37 mouse cellular contexts compared by ENCODE assay signal in the genomic region with DNA sequence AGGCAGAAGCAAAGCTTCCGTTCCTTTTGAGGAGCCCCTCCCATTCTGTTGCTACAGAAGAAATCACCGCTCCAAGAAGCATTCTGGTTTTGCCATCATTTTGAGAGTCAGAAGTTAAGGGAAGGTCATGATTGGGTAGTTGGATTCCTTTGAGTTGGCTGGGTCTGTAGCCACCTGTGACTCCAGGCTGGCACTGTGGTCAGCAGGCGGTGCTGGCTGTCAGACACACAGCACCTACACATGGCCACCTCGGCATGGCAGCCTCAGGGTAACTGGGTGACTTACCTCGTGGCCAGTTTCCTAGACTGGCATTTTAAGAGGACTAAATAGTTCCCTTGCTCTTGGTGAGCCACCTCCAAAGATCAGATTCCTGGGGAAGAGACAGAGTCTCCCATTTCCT. TPM values are rescaled to one million over a fixed set of nuclear protein-coding genes. Genes with fewer than 3 reads are reported as not detected.
"Had no signal": no experiment of that assay in that cellular context is flagged by ENCODE, and none has a peak within 500 bp of the region (broad histone marks: within the 10 kb centered on the region; RNA-seq: fewer than 3 reads in every experiment).

No protein-coding gene starts in this region.

- H3K4me1 ChIP-seq: heart, embryonic 10.5 days; heart, embryonic 12.5 days; heart, embryonic 13.5 days; heart, embryonic 15.5 days; hindbrain, embryonic 10.5 days; hindbrain, embryonic 12.5 days; hindbrain, embryonic 13.5 days; hindbrain, embryonic 15.5 days; intestine, embryonic 15.5 days; kidney, embryonic 15.5 days had no signal

- H3K4me3 ChIP-seq: heart, embryonic 10.5 days; heart, embryonic 12.5 days; heart, embryonic 13.5 days; heart, embryonic 15.5 days; hindbrain, embryonic 10.5 days; hindbrain, embryonic 12.5 days; hindbrain, embryonic 13.5 days; hindbrain, embryonic 15.5 days; intestine, embryonic 15.5 days; kidney, embryonic 15.5 days; layer of hippocampus, adult 2 months had no signal

- ATAC-seq: hindbrain, embryonic 16.5 days; hindbrain, postnatal 0 days; inflammation-experienced regulatory T-cells, adult 6 months; intestine, embryonic 15.5 days; intestine, embryonic 16.5 days; intestine, postnatal 0 days had no signal

- H3K27me3 ChIP-seq: heart, embryonic 15.5 days; hindbrain, embryonic 12.5 days; hindbrain, embryonic 13.5 days; hindbrain, embryonic 15.5 days; intestine, embryonic 15.5 days; kidney, embryonic 15.5 days had no signal

- DNase-seq: heart, postnatal 10 days; heart, postnatal 14 days; heart, postnatal 36 days; heart, postnatal 4 days; kidney, adult 11 months; kidney, adult 18-20 months; kidney, adult 2 months; kidney, adult 8-10 months; kidney, adult 9 months; kidney, postnatal 10 days; kidney, postnatal 14 days; kidney, postnatal 25 days; kidney, postnatal 36 days; kidney, postnatal 4 days; layer of hippocampus, adult 9-11 months; layer of hippocampus, postnatal 36 days had no signal

- H3K27ac ChIP-seq: heart, embryonic 10.5 days; heart, embryonic 13.5 days; heart, embryonic 15.5 days; hindbrain, embryonic 10.5 days; hindbrain, embryonic 12.5 days; hindbrain, embryonic 13.5 days; hindbrain, embryonic 14.5 days; hindbrain, embryonic 15.5 days; hindbrain, postnatal 0 days; intestine, embryonic 15.5 days; kidney, embryonic 15.5 days; kidney, postnatal 0 days; layer of hippocampus, adult 2 months had no signal

- H3K4me2 ChIP-seq: heart, embryonic 11.5 days; heart, embryonic 12.5 days; heart, embryonic 13.5 days; heart, embryonic 15.5 days; hindbrain, embryonic 12.5 days; hindbrain, embryonic 13.5 days; hindbrain, embryonic 14.5 days; hindbrain, embryonic 15.5 days; intestine, embryonic 15.5 days; kidney, embryonic 15.5 days had no signal

- H3K36me3 ChIP-seq: heart, embryonic 10.5 days; heart, embryonic 12.5 days; heart, embryonic 13.5 days; heart, embryonic 15.5 days; hindbrain, embryonic 10.5 days; hindbrain, embryonic 12.5 days; hindbrain, embryonic 13.5 days; hindbrain, embryonic 15.5 days; intestine, embryonic 15.5 days; kidney, embryonic 15.5 days had no signal

- H3K9me3 ChIP-seq: heart, embryonic 10.5 days; heart, embryonic 13.5 days; heart, embryonic 15.5 days; hindbrain, embryonic 10.5 days; hindbrain, embryonic 12.5 days; hindbrain, embryonic 13.5 days; hindbrain, embryonic 15.5 days; intestine, embryonic 15.5 days; kidney, embryonic 15.5 days had no signal

RNA-seq across cellular contexts. Expression of a gene that starts 26.9 kb away (rescaled TPM):
- total RNA-seq: heart, postnatal 25 days; heart, postnatal 36 days; heart, postnatal 4 days had no signal
- polyA plus RNA-seq: heart, embryonic 14.5 days; intestine, postnatal 0 days; kidney, postnatal 0 days had no signal
